Comparison of ENCODE assay signal across 15 mouse cellular contexts in genomic region chr1:135516511-135517305, GRCm38 (mm10).
DNase-seq lines count a peak whose midpoint lies in the region; ATAC-seq and TF ChIP-seq lines count a peak whose summit lies in the region.
"Had no signal": no experiment of that assay in that cellular context is flagged by ENCODE, and none has a peak within 500 bp of the region (broad histone marks: within the 10 kb centered on the region; RNA-seq: fewer than 3 reads in every experiment).

No protein-coding gene starts in this region.

- no peak for DNase-seq in heart, postnatal 25 days (ENCODE audit: low spot score)
- DNase-seq in spleen, adult 2 months (ENCODE audit: low read depth in 1 of 2, low spot score in 2 of 2) = no peak
- DNase-seq in spleen, postnatal 4 days (ENCODE audit: low spot score in 2 of 2) = no peak
- DNase-seq in liver, embryonic 13.5 days = no peak
- no peak for DNase-seq in retina, embryonic 14.5 days (ENCODE audit: low spot score)
- no peak for DNase-seq in cerebellum, adult 8-10 months
- DNase-seq: adrenal gland, adult 8-10 months; cerebellum, adult 11-12 months had no signal

- no peak overlapping the region; the same call in 1 of the 2 replicates for H3K9ac ChIP-seq in heart, embryonic 13.5 days
- no peak overlapping the region for H3K9ac ChIP-seq in liver, embryonic 13.5 days
- no peak overlapping the region for H3K9ac ChIP-seq in hindbrain, embryonic 16.5 days (ENCODE audit: low read depth, low read length)
- H3K9ac ChIP-seq: neural tube, embryonic 12.5 days had no signal

- H3K36me3 ChIP-seq in heart, embryonic 13.5 days = no peaks in the 10 kb centered on the region
- no peaks in the 10 kb centered on the region for H3K36me3 ChIP-seq in spleen, adult 2 months (ENCODE audit: control insufficient read depth, insufficient read depth, low read length)
- H3K36me3 ChIP-seq in liver, embryonic 13.5 days = no peaks in the 10 kb centered on the region
- peaks cover 1% of the 10 kb centered on the region; the same call in 1 of the 2 replicates for H3K36me3 ChIP-seq in hindbrain, embryonic 16.5 days (ENCODE audit: control insufficient read depth, insufficient read depth, low read length)
- H3K36me3 ChIP-seq: neural tube, embryonic 12.5 days had no signal

- H3K4me1 ChIP-seq in heart, embryonic 13.5 days = peaks cover 82% of the 10 kb centered on the region
- H3K4me1 ChIP-seq in spleen, adult 2 months (ENCODE audit: control insufficient read depth, insufficient read depth, insufficient read length) = peaks cover 3% of the 10 kb centered on the region; the same call in 1 of the 2 replicates
- H3K4me1 ChIP-seq in liver, embryonic 13.5 days (replicated peaks) = peaks cover 37% of the 10 kb centered on the region
- H3K4me1 ChIP-seq in hindbrain, embryonic 16.5 days (ENCODE audit: control insufficient read depth, insufficient read depth, low read depth, low read length) = peaks cover 25% of the 10 kb centered on the region

- no peak overlapping the region for H3K4me2 ChIP-seq in heart, embryonic 13.5 days
- no peak overlapping the region for H3K4me2 ChIP-seq in liver, embryonic 13.5 days
- no peak overlapping the region for H3K4me2 ChIP-seq in hindbrain, embryonic 16.5 days (ENCODE audit: low read length)
- H3K4me2 ChIP-seq: midbrain, embryonic 11.5 days; neural tube, embryonic 12.5 days had no signal

- intact Hi-C loops in heart, postnatal 25 days (cut with DNase I) = no loop called here

- TF ChIP-seq POLR2A in spleen, adult 2 months (IDR thresholded peaks at IDR 0.05; ENCODE audit: low read depth, low read length) = no peak

- no peak for ATAC-seq in heart, embryonic 13.5 days (ENCODE audit: extremely low read depth, insufficient number of reproducible peaks, low FRiP score, low TSS enrichment)
- peak; percentile 37; the same call in 1 of the 2 replicates for ATAC-seq in liver, embryonic 13.5 days (ENCODE audit: low read depth)
- ATAC-seq in hindbrain, embryonic 16.5 days = no peak
- ATAC-seq: CD4-positive, CD25-positive, alpha-beta regulatory T cell, adult 4 months; forebrain, embryonic 14.5 days; intestine, postnatal 0 days had no signal

- H3K27ac ChIP-seq in heart, embryonic 13.5 days (replicated peaks) = 0 out of 2 replicates have a peak overlapping the region, but pooled peaks have one; percentile 16
- H3K27ac ChIP-seq in spleen, adult 2 months (ENCODE audit: insufficient read depth, low read length) = peak overlapping the region; percentile 68
- H3K27ac ChIP-seq in liver, embryonic 13.5 days = peak overlapping the region; percentile 39; the same call in 1 of the 2 replicates
- no peak overlapping the region for H3K27ac ChIP-seq in hindbrain, embryonic 16.5 days (ENCODE audit: low read depth, low read length)
- H3K27ac ChIP-seq: neural tube, embryonic 12.5 days had no signal

- no peak for TF ChIP-seq CTCF in spleen, adult 2 months (IDR thresholded peaks at IDR 0.05; ENCODE audit: extremely low read depth, insufficient read depth, insufficient read length, insufficient replicate concordance)

- peaks cover 3% of the 10 kb centered on the region for H3K9me3 ChIP-seq in heart, embryonic 13.5 days
- no peaks in the 10 kb centered on the region for H3K9me3 ChIP-seq in liver, embryonic 13.5 days (replicated peaks)
- no peaks in the 10 kb centered on the region for H3K9me3 ChIP-seq in hindbrain, embryonic 16.5 days (ENCODE audit: control insufficient read depth, low read length)

- H3K4me3 ChIP-seq in heart, embryonic 13.5 days = no peak overlapping the region
- no peak overlapping the region for H3K4me3 ChIP-seq in spleen, adult 2 months (ENCODE audit: extremely low read depth, insufficient read depth, insufficient read length)
- H3K4me3 ChIP-seq in liver, embryonic 13.5 days (replicated peaks) = no peak overlapping the region
- no peak overlapping the region for H3K4me3 ChIP-seq in hindbrain, embryonic 16.5 days (ENCODE audit: low read length)
- H3K4me3 ChIP-seq: neural tube, embryonic 12.5 days had no signal

- no peaks in the 10 kb centered on the region for H3K27me3 ChIP-seq in heart, embryonic 13.5 days (replicated peaks)
- no peaks in the 10 kb centered on the region for H3K27me3 ChIP-seq in spleen, adult 2 months (ENCODE audit: control insufficient read depth, insufficient read depth, low read length)
- peaks cover 8% of the 10 kb centered on the region for H3K27me3 ChIP-seq in liver, embryonic 13.5 days
- no peaks in the 10 kb centered on the region for H3K27me3 ChIP-seq in hindbrain, embryonic 16.5 days (replicated peaks; ENCODE audit: control insufficient read depth, insufficient read depth, low read length)

- WGBS in heart, embryonic 13.5 days = 62% methylated on average over 10 of the region's 10 CpGs
- 23% methylated on average over 10 of the region's 10 CpGs for WGBS in spleen, adult 2 months
- 22% methylated on average over 10 of the region's 10 CpGs for WGBS in liver, embryonic 13.5 days (ENCODE audit: insufficient replicate concordance)
- WGBS in hindbrain, embryonic 16.5 days = 76% methylated on average over 10 of the region's 10 CpGs
